Mouse (Mus musculus): ENCODE data around the gene Pex14. TPM values are rescaled to one million over a fixed set of nuclear protein-coding genes. Genes with fewer than 3 reads are reported as not detected.

Gene Pex14
- total and polyA plus RNA-seq, 3 experiments, result 20.1 to 23.7 (median 21.2) TPM

- no peak overlapping the region for H3K4me3 ChIP-seq
- H3K9ac ChIP-seq (ENCODE audit: low read depth, low read length), result no peak overlapping the region
- no peaks in the 10 kb centered on the region for H3K36me3 ChIP-seq (ENCODE audit: control insufficient read depth, insufficient read depth, low read length)
- TF ChIP-seq EP300 (IDR thresholded peaks at IDR 0.05; ENCODE audit: insufficient read depth, low read depth, low read length), result no peak
- no peak for TF ChIP-seq CTCF (IDR thresholded peaks at IDR 0.05)
- no peak for TF ChIP-seq POLR2A (IDR thresholded peaks at IDR 0.05; ENCODE audit: insufficient read depth, low read depth, low read length)
- no peak for DNase-seq
- no peaks in the 10 kb centered on the region for H3K4me1 ChIP-seq (ENCODE audit: control insufficient read depth, insufficient read depth, low read length)
- H3K79me2 ChIP-seq (replicated peaks; ENCODE audit: control insufficient read depth, insufficient read depth, low read length), result no peaks in the 10 kb centered on the region
- intact Hi-C loops (cut with DNase I), result no loop called here
- no peak overlapping the region for H3K27ac ChIP-seq
- H3K27me3 ChIP-seq (ENCODE audit: control insufficient read depth, insufficient read depth, low read length), result no peaks in the 10 kb centered on the region
- WGBS, result 61% methylated on average over 24 of the region's 24 CpGs
Measured at GRCm38 (mm10) chr4:148985541-148986476, 113.9 kb downstream of the Pex14 start.

- 83% methylated on average over 19 of the region's 19 CpGs for WGBS
- no peaks in the 10 kb centered on the region for H3K4me1 ChIP-seq (ENCODE audit: control insufficient read depth, insufficient read depth, low read length)
- no peak overlapping the region for H3K27ac ChIP-seq
- no peak for DNase-seq
- H3K27me3 ChIP-seq (ENCODE audit: control insufficient read depth, insufficient read depth, low read length), result no peaks in the 10 kb centered on the region
- no peak overlapping the region for H3K4me3 ChIP-seq
- H3K36me3 ChIP-seq (ENCODE audit: control insufficient read depth, insufficient read depth, low read length), result no peaks in the 10 kb centered on the region
- no peaks in the 10 kb centered on the region for H3K79me2 ChIP-seq (replicated peaks; ENCODE audit: control insufficient read depth, insufficient read depth, low read length)
- H3K9ac ChIP-seq (ENCODE audit: low read depth, low read length), result no peak overlapping the region
- TF ChIP-seq EP300 (IDR thresholded peaks at IDR 0.05; ENCODE audit: insufficient read depth, low read depth, low read length), result no peak
- no peak for TF ChIP-seq POLR2A (IDR thresholded peaks at IDR 0.05; ENCODE audit: insufficient read depth, low read depth, low read length)
- TF ChIP-seq CTCF (IDR thresholded peaks at IDR 0.05), result no peak
- intact Hi-C loops (cut with DNase I), result no loop called here
Measured at GRCm38 (mm10) chr4:148984701-148985540, 114.8 kb downstream of the Pex14 start.

DNA sequence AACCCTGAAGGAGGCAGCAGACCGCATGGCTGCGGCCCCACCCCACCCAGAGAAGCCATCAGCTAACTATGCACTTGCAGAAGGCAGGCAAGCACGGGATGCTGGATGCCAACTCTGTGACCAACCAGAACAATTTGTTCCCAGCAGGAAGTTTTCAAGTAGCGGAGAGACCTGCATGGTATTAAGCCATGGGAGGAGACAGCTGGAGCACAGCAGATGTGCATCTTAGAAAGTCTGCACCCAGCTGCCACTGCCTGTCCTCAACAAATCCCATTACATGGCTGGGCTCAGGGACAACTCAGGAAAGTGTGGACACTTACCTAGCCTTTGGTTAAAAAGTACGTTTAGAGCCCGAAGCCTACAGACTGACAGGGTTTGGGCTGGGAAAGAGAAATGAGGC is 117.4 kb downstream of the Pex14 start:
- intact Hi-C loops (cut with DNase I), result no loop called here
- H3K79me2 ChIP-seq (replicated peaks; ENCODE audit: control insufficient read depth, insufficient read depth, low read length), result no peaks in the 10 kb centered on the region
- no peaks in the 10 kb centered on the region for H3K27me3 ChIP-seq (ENCODE audit: control insufficient read depth, insufficient read depth, low read length)
- WGBS, result 88% methylated on average over 6 of the region's 6 CpGs
- TF ChIP-seq CTCF (IDR thresholded peaks at IDR 0.05), result no peak
- no peak for TF ChIP-seq EP300 (IDR thresholded peaks at IDR 0.05; ENCODE audit: insufficient read depth, low read depth, low read length)
- no peak for TF ChIP-seq POLR2A (IDR thresholded peaks at IDR 0.05; ENCODE audit: insufficient read depth, low read depth, low read length)
- no peak overlapping the region for H3K27ac ChIP-seq
- no peaks in the 10 kb centered on the region for H3K36me3 ChIP-seq (ENCODE audit: control insufficient read depth, insufficient read depth, low read length)
- DNase-seq, result no peak
- no peaks in the 10 kb centered on the region for H3K4me1 ChIP-seq (ENCODE audit: control insufficient read depth, insufficient read depth, low read length)
- no peak overlapping the region for H3K4me3 ChIP-seq
- H3K9ac ChIP-seq (ENCODE audit: low read depth, low read length), result no peak overlapping the region

DNA sequence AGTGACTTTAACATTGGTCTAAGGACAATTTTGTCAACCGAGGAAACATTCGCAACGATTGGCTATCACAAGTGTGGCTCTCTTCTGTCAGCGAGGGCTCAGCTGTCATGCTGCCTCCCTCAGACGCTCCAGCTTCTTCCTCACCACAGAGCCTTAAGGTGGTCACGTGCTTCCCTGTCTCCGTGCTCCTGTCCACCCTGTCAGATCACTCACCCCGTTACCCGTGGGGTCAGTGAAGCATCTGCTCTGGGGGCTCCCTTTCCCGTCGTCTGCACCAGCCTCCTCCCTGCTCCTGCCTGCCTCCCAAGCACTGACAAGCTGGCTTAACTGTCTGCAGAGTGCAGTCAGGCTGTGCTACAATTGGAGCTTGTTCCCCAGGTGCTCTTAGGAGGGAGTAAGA is 119.8 kb downstream of the Pex14 start:
- no peak overlapping the region for H3K4me3 ChIP-seq
- H3K27me3 ChIP-seq (ENCODE audit: control insufficient read depth, insufficient read depth, low read length), result no peaks in the 10 kb centered on the region
- TF ChIP-seq CTCF (IDR thresholded peaks at IDR 0.05) (no peak), EP300 (IDR thresholded peaks at IDR 0.05; ENCODE audit: insufficient read depth, low read depth, low read length) (no peak), POLR2A (IDR thresholded peaks at IDR 0.05; ENCODE audit: insufficient read depth, low read depth, low read length) (no peak)
- 77% methylated on average over 11 of the region's 11 CpGs for WGBS
- no peaks in the 10 kb centered on the region for H3K4me1 ChIP-seq (ENCODE audit: control insufficient read depth, insufficient read depth, low read length)
- no peaks in the 10 kb centered on the region for H3K79me2 ChIP-seq (replicated peaks; ENCODE audit: control insufficient read depth, insufficient read depth, low read length)
- no peaks in the 10 kb centered on the region for H3K36me3 ChIP-seq (ENCODE audit: control insufficient read depth, insufficient read depth, low read length)
- H3K9ac ChIP-seq (ENCODE audit: low read depth, low read length), result no peak overlapping the region
- DNase-seq, result no peak
- H3K27ac ChIP-seq, result no peak overlapping the region
- intact Hi-C loops (cut with DNase I), result no loop called here

DNA sequence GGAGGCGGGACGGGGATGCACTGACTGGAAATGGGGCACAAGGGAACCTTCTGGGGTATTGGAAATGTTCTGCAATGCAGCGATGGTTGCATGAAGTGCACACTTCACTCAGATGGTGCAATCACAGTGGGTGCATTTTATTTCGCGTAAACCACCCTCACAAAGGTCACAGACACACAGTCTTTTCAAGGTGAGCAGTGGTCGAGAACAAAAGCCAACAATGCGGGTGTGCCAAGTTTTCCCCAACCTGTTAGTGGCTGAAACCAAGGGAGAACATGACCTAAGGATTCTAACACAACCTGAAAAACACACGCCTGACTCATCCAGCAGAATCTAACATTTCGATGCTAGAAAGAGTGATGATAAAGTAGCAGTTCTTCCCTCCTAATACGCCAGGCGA is 120.8 kb downstream of the Pex14 start:
- no peak for DNase-seq
- Histone ChIP-seq H3K27ac (no peak overlapping the region), H3K9ac (ENCODE audit: low read depth, low read length) (no peak overlapping the region), H3K27me3 (ENCODE audit: control insufficient read depth, insufficient read depth, low read length) (no peaks in the 10 kb centered on the region), H3K4me3 (no peak overlapping the region), H3K36me3 (ENCODE audit: control insufficient read depth, insufficient read depth, low read length) (no peaks in the 10 kb centered on the region), H3K79me2 (replicated peaks; ENCODE audit: control insufficient read depth, insufficient read depth, low read length) (no peaks in the 10 kb centered on the region), H3K4me1 (ENCODE audit: control insufficient read depth, insufficient read depth, low read length) (no peaks in the 10 kb centered on the region)
- TF ChIP-seq POLR2A (IDR thresholded peaks at IDR 0.05; ENCODE audit: insufficient read depth, low read depth, low read length) (no peak), CTCF (IDR thresholded peaks at IDR 0.05) (no peak), EP300 (IDR thresholded peaks at IDR 0.05; ENCODE audit: insufficient read depth, low read depth, low read length) (no peak)
- intact Hi-C loops (cut with DNase I), result no loop called here
- WGBS, result 80% methylated on average over 11 of the region's 11 CpGs

All from heart, adult 2 months (tissue).